Mouse (Mus musculus) right cerebral cortex, postnatal 10 days (tissue): ENCODE results near the gene Gm9803.

ENCODE experiments used
- DNase-seq, 2 experiments: peaks; one replicate each; pipeline ENCODE4 v3.0.0; 2021; ENCODE audit warnings: low spot score in 2 of 2

Gm9803 gene

DNA sequence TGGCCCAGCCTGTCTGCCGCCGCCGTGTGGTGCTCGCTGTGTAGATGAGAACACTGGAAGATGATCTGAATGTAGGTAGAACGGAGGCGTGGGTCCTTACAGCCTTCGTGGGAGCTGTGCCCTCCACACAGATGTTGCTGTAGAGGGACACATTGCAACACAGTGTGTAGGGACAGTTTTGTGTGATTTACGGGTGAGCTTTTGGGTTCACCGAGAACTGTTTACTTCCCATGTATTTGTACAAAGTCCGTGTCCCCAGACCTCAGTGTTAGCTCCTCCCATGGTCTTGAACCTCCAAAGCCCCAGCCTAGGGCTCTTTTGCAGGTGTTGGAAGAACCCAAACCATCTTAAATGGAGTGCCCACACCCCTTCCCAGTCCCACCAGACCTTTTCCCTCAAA is 10.9 kb upstream of the Gm9803 start:
- DNase-seq = no peak

GRCm38 (mm10) chr10:43516992-43517660 is 6.8 kb upstream of the Gm9803 start:
- no peak for DNase-seq

DNA sequence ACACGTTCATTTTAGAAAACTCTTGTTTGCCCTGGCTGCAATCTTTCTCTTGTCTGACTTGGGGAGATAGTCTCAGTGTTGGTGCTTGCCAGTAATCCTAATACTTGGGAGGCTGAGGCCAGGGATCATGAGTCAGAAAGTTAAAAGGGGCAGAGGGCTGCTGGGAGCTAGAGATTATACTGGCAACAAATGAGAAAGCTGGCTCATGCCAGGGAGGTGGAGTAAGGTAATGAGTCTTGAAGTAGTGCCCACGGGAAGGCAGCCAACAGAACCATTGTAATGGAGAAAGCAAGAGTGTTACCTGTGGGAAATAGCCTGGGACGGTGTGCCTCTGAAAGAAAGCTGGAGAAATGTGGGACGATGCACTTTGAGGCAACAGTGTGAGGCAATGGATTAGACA is 6.0 kb upstream of the Gm9803 start:
- no peak for DNase-seq

- DNase-seq = no peak
Observed at GRCm38 (mm10) chr10:43518368-43518767, 5.5 kb upstream of the Gm9803 start.

DNA sequence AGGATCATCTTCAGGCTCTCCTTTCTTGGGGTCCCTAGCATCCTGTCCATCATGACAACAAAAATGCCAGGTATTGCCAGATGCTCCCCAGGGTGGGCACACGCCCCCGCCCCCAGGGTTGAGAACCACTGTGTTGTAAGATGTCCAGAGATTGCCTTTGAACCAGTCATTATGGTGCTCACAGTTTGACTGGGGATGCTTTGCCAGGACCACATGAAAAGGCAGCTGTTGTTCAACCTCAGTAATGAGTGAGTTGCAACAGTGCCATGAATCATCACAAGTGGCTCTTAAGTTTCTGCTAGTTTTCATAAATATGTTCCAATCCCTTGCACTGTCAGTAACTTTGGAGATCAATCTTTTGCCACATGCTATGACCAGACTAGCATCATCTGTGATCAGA is 3.9 kb upstream of the Gm9803 start:
- DNase-seq = no peak

DNA sequence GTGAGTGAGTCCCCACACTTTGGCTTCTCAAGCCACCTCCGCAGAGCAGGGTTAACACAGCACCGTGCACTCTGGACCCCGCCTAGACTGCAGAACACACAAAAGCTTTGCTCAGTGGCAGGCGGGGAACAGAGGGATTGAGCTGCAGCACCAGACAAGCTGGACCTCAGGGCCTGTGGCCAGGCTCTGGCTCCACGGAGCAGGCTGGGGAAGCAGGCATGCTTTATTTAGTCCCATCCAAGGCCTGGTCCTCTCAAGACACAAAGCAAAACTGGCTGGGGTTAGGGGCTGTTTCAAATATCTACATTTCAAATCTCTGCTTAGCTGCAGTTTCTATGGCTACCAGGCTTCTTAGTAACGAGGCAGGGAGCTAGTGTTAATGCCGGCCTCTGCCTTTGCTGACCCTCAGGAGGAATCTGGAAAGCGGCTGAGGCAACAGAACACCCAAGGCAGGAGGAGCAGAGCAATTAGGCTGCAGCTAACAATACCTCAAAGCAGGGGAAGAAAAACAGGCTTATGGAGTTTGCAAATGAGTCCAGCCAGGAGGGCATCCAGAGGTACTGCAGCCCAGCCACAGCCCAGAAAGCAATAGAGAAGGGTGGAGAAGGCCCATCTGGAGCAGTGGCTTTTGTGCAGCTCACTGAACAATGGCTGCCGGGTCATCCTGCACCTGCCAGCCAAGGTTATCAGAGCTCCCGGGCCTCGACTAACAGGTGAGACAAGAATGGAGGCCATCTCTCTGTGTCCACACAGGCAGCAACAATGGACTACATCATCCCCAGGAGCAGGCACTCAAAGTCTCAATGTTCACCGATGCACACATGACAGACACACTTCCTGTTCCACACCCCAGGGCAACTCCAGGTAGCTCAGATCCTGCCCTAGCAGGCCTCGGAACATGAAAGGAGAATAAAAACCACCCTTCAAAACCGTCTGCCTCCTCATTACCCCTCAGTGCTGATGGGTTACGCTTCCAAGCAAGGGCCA is 3.7 kb downstream of the Gm9803 start:
- peak; percentile 62 to 74 for DNase-seq

GRCm38 (mm10) chr10:43534382-43534781 is 10.5 kb downstream of the Gm9803 start:
- no peak for DNase-seq

- DNase-seq = no peak
Observed at GRCm38 (mm10) chr10:43537652-43538051, 13.8 kb downstream of the Gm9803 start.

DNA sequence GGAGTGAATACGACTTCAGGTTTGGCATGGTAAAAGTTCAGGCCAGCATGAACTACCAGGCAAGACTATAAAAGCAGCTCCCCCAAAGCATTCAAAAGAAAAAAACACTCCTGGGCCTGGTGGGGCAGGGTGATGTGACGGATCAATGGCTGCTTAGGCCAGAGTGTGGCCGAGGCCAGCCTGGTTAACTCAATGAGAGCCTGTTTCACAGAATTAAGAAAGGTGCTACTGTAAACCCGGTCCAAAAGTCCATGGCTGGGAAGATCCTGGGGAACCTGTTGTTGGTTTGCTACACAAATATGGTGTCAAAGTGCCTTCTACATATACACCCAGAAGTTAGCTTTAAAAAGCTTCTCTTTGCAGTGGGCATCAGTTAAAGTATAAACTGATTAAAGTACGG is 14.9 kb downstream of the Gm9803 start:
- DNase-seq = no peak

- DNase-seq = no peak
Observed at GRCm38 (mm10) chr10:43539746-43540310, 15.9 kb downstream of the Gm9803 start.

- DNase-seq = peak; percentile 95 to 97
Observed at GRCm38 (mm10) chr10:43540442-43541152, 16.7 kb downstream of the Gm9803 start, which contains the start of gene 1700021F05Rik. 1700021F05Rik (minus strand) TSS chr10:43540994.

DNA sequence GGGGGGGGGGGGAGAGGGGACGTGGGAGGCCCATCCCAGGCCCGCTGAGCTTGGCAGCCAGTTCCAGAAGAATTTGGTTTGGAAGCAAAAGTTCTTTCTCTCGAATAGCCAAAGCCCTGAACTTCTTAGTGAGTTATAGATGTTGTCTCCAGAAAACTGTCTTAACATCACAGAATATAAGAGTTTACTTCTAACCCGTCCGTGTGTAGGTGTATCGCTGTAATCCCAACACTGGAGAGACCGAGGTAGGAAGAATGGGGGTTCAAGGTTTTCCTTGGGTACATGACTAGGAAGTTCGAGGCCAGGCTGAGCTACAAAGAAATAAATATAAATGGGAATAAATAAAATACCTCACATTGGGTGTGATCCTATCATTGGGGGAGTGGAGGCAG is 17.3 kb downstream of the Gm9803 start:
- DNase-seq = no peak

DNA sequence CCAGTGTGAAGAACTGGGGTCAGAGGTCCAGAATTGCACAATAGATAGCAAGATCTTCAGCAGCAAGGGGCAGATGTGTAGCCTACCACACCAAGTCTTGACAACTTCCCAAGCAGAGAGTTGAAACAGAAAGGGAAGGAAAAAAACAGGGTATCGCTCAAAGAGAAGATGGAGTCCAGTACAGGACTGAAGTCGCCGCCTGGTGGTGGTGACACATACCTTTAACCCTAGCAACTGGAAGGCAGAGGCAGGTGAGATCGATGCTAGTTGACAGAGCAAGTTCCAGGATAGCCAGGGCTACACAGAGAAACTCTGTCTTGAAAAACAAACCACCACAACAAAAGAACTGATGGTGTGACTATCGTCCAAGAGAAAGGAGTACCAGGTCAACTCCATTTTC is 25.5 kb downstream of the Gm9803 start:
- no peak for DNase-seq

DNA sequence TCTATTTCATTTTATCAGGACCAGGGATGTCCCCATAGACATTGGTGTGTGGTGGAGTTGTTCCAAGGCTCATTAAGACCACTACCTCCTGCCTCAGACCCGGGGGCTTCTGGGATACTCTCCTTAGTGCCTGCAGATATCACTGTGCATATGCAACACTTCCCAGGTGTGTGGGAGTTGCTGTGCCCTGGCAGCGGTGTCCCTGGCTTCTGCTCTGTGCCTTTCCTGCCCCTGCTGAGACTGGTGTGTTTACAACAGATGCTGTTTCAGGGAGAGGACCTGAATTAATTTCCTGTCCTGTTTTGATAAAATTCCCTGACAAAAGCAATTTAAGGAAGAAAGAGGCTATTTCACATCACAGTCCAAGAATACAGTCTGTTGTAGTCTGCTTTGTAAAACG is 27.0 kb downstream of the Gm9803 start:
- DNase-seq = no peak

DNA sequence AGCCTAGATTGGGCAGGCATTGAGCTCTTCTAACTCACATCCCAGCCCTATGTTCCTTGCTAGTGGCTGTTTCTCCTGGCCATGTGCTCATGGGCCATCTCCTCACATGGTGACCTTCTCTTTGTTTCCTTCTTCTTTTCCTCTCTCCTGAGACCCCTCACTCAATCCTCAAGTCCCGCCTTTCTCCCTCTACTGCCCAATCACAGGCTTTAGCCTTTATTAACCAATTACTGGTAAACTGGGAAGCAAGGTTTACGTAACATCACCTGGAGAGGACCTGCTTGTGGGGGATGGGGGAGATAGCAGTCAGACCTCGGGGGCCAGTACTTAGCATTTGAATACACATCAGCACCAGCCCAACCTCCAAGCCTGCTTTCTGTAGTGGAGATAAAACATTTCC is 27.5 kb downstream of the Gm9803 start:
- DNase-seq = no peak

GRCm38 (mm10) chr10:43557630-43558165 is 33.8 kb downstream of the Gm9803 start:
- no peak for DNase-seq

DNA sequence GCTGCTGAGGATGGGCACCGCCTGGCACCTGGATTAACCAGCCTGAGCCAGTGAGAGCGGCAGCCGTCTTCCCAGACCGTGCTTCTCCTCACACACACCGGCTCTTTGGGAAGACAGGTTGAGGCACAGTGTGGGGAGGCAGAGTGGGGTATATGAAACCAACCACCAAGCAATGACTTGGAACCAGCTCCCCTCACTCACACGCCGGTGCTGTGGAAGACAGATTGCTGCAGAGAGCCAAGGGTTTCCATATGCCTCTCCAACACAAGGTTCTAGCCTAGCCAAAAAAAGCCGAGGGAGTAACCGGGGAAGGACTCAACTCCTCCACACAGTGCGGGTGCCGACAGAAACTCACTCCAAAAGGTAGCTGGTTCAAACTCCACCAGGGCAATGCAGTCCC is 35.4 kb downstream of the Gm9803 start:
- DNase-seq = peak; percentile 38 to 55

DNA sequence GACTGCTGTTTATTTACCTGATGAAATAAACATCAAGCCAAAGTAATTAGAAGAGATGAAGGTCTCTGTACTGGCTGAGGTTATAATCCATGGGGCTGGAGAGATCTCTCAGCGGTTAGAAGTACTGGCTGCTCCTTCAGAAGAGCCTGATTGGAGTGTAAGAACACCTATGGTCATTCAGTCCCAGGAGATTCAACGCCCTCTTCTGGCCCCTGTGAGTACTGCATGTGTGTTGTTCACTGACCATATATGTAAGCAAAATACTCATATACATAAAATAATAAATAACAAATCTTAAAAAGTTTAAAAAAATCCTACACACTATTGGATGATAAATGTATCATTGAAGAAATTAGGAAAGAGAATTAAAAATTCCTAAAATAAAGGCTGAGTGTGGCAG is 36.9 kb downstream of the Gm9803 start:
- DNase-seq = no peak

DNA sequence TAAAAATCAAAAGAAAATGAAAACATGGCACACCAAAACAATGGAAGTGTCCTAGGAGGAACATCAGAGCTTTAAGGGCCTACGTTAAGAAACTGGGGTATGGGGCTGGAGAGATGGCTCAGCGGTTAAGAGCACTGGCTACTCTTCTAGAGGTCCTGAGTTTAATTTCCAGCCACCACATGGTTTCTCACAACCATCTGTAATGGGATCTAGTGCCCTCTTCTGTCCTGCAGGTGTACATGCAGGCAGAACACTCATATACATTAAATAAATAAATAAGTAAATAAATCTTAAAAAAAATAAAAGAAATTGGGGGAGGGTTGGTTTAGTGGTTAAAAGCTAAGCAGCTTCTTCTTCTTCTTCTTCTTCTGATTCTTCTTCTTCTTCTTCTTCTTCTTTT is 37.4 kb downstream of the Gm9803 start:
- no peak for DNase-seq
